Mouse (Mus musculus) midbrain, embryonic 14.5 days (tissue): ENCODE data around the gene Fthl17a. TPM values are rescaled to one million over a fixed set of nuclear protein-coding genes. Genes with fewer than 3 reads are reported as not detected.
A peak's percentile ranks its signal among the peaks of the same experiment; 100 is the strongest.

Experiments
- ATAC-seq: fragments of 200-750 bp; cut with Nextera tagmentation; 2 replicates; pipeline ENCODE4 v1.8.0; 2017; ENCODE audit warnings: moderate number of reproducible peaks, moderate library complexity; ENCODE audit not compliant: low FRiP score, low TSS enrichment
- DNase-seq: peaks from one replicate; pipeline ENCODE4 v3.0.0-alpha.2; 2015
- H3K27ac ChIP-seq: fragments of 300-500 bp; sonication (generic); replicated peaks from 2 replicates; pipeline ENCODE4 v1.5.1; 2014; ENCODE audit warnings: mild to moderate bottlenecking, low read depth, low read length, moderate library complexity
- H3K27me3 ChIP-seq: fragments of 300-500 bp; sonication (generic); 2 replicates; pipeline ENCODE4 v1.6.1; 2014; ENCODE audit warnings: low read length, control low read depth, mixed read lengths; ENCODE audit not compliant: control insufficient read depth, insufficient read depth
- H3K36me3 ChIP-seq: fragments of 300-500 bp; sonication (generic); 2 replicates; pipeline ENCODE4 v1.6.1; 2014; ENCODE audit warnings: low read length, control low read depth; ENCODE audit not compliant: control insufficient read depth, insufficient read depth
- H3K4me1 ChIP-seq: fragments of 300-500 bp; sonication (generic); 2 replicates; pipeline ENCODE4 v1.6.1; 2014; ENCODE audit warnings: mild to moderate bottlenecking, antibody characterized with exemption, low read length, control low read depth; ENCODE audit not compliant: control insufficient read depth, insufficient read depth
- H3K4me2 ChIP-seq: fragments of 300-500 bp; sonication (generic); 2 replicates; pipeline ENCODE4 v1.6.1; 2014; ENCODE audit warnings: mild to moderate bottlenecking, low read length, moderate library complexity
- H3K4me3 ChIP-seq: fragments of 300-500 bp; sonication (generic); replicated peaks from 2 replicates; pipeline ENCODE4 v1.5.1; 2014; ENCODE audit warnings: low read depth, low read length
- H3K9ac ChIP-seq: fragments of 300-500 bp; sonication (generic); replicated peaks from 2 replicates; pipeline ENCODE4 v1.6.1; 2014; ENCODE audit warnings: mild to moderate bottlenecking, low read length, moderate library complexity
- H3K9me3 ChIP-seq: fragments of 300-500 bp; sonication (generic); 2 replicates; pipeline ENCODE4 v1.6.1; 2016; ENCODE audit warnings: low read length, control low read depth, mixed read lengths; ENCODE audit not compliant: control insufficient read depth
- WGBS: fragments of 180-500 bp; shearing (Covaris S2); extraction: QIAGEN DNeasy Blood & Tissue Kit; methylation state at CpG from one replicate; pipeline ENCODE4 v1.1.7; 2014; 5-methylcytosine and 5-hydroxymethylcytosine counted together
- polyA plus RNA-seq: library from polyadenylated mRNA; unstranded; fragments of >200 nt; fragmentation: Nextera tagmentation; extraction: Ambion mirVana; gene quantifications from 2 replicates; pipeline ENCODE4 v1.2.1, GENCODE M21; 2014

Fthl17a gene
- polyA plus RNA-seq, 1 experiment from 2014 or later = not detected

DNA sequence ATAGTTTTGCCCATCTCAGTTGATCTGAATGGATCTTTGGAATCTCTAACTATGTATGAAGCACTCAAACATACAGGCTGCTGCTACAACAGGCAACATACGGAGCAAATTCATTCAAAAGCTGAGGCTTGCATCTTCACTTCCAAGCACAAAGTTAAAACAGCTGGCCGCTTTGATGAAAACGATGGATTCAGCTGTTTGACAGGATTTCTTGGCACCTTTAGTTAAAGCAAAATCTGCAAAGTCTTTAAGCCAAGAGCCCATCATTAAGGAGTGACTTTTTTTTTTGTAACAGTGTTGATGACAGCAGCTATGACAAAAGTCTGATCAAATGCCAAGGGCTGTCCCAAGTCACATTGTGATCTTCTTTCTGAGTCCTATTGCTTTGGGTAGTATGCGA is 69.1 kb downstream of the Fthl17a start:
- ATAC-seq (no peak), DNase-seq (peak; percentile 2)
- Histone ChIP-seq H3K4me2 (no peak overlapping the region), H3K27me3 (no peaks in the 10 kb centered on the region), H3K36me3 (no peaks in the 10 kb centered on the region), H3K4me1 (no peaks in the 10 kb centered on the region), H3K27ac (no peak overlapping the region), H3K9ac (no peak overlapping the region), H3K9me3 (no peaks in the 10 kb centered on the region), H3K4me3 (no peak overlapping the region)
- WGBS = 76% methylated on average over 4 of the region's 4 CpGs

DNA sequence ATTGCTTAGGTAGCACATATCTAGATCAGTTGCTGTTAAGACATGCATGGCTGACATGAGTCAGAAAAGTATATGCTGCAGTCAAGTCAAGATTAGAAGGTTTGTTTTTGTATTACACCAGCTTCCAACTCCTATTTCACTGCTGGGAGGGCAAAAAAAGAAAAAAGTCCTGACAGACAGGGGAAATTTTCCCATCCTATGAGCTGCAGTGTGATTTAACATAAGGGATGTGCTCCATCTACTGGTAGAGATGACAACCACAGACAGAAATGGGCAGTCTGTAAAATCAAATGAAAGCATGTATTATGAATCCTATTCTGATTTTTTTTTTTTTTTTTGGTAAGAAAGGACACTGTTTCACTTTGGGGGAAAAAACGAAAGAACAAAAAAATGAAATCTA is 69.7 kb downstream of the Fthl17a start:
- Histone ChIP-seq H3K4me2 (no peak overlapping the region), H3K9ac (no peak overlapping the region), H3K9me3 (no peaks in the 10 kb centered on the region), H3K4me3 (no peak overlapping the region), H3K36me3 (no peaks in the 10 kb centered on the region), H3K27ac (no peak overlapping the region), H3K4me1 (no peaks in the 10 kb centered on the region), H3K27me3 (no peaks in the 10 kb centered on the region)
- 40% methylated on average over 1 of the region's 1 CpGs for WGBS
- ATAC-seq (no peak), DNase-seq (peak; percentile 73)
